Mouse (Mus musculus) stomach, postnatal 0 days (tissue): ENCODE measurements around the gene Smim24.
A peak's percentile ranks its signal among the peaks of the same experiment; 100 is the strongest.

Experiments used
- CTCF ChIP-seq: IDR thresholded peaks from 2 replicates; pipeline ENCODE4 v1.5.1; 2016; ENCODE audit warnings: antibody characterized with exemption, low read depth, mild to moderate bottlenecking, moderate library complexity
- EP300 ChIP-seq: optimal IDR thresholded peaks from 2 replicates; pipeline ENCODE3; 2016; ENCODE audit warnings: antibody characterized with exemption

DNA sequence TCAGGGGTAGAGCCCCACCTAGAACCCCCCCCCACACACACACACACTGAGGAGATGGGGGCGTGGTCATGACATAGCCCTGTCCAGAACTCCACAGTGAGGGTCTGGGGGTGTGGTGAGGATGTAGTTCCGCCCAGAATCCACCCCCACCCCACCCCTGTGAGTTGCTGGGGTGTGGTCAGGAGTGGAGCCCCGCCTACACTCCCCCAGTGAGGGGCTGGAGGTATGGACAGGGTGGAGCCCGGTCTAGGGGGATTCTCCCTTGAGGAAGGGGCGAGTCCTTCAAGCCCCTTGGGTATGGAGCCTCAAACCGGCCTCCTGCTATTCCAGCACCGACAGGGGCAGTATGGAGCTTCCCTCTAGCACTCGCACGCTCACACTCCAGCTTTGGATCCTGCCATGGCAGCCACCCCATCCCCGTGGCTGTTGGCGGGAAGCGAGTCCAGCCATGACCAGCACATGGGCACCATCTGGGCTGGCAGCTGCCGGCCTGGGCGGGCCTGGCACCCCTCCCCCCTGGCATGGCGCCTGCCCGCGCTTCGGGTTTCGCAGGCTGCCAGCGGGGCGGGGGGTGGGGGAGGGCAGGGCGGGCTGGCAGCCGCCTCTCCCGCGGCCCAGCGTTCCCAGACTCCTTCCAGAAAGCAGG is 23.9 kb downstream of the Smim24 start:
- TF ChIP-seq CTCF: peak; percentile 77
- TF ChIP-seq EP300: no peak
